Mouse (Mus musculus) heart, adult 9 months (tissue): ENCODE results near the gene Btg4.
"Not testable (repeated sequence)": the region's sequence is repeated elsewhere in the genome, so short reads cannot be mapped to it uniquely, and the experiment has no call there.

Experiments
- DNase-seq, 2 experiments: peaks; one replicate each; pipeline ENCODE4 v3.0.0; 2022; ENCODE audit warnings: low spot score in 2 of 2

The Btg4 gene

GRCm38 (mm10) chr9:51081614-51082013, 20.9 kb downstream of the Btg4 start:
- no peak for DNase-seq

DNA sequence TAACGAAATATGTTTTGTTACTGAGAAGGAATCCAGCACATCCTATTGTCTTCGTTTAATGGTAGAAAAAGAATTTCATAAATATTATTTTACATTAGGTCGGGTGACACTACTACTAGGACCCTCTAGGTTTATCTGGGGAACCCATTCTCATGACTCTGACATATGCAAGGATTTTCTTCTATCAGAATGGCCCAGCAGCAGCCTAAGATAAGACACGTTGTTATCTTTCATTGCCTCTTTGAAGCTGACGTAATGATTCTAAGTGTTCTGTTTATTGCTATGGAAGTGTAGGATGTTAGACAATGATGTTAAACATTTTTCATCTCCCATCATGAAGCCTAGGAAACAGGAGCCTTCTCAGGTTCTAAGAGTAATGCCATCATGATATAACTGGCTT, 33.0 kb downstream of the Btg4 start:
- no peak for DNase-seq

GRCm38 (mm10) chr9:51096306-51096705, 35.6 kb downstream of the Btg4 start:
- DNase-seq = no peak

DNA sequence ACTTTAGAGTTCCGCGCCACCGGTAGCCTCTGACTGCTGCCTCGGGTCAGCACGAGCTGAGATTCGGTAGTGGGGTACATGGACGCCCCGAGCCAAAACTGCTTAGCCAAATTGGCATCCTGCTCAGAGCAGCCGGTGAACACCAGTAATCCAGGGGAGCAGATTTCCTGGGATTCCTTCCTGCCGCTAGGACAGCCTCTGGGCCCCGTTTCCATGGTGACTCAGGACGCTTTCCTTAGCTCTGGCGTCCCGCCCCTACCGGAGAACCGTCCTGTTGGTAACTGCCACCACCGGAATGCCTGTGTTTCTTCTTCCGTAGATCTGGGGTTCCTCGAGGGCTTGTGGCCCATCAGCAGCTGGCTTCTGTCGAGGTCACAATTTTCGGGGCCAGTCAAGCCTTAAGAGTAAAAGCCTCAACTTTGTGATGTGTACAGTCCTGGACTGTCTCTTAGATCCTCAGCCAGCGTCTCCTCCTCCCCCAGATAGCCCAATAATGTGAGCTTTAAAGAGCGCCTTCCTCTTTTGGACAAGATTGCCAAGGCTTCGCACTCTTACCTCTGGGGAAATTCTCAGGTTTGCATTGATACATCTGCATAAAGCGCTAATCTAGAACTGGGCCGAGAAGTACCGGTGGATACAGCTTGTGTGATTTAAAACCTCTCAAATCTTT, 41.2 kb downstream of the Btg4 start, which contains the start of gene 4833427G06Rik:
Gene 4833427G06Rik (minus strand): TSS at position 323 of the 670 bp plus-strand sequence.
- DNase-seq = peak; percentile 8 to 20

GRCm38 (mm10) chr9:51102963-51103807, 42.5 kb downstream of the Btg4 start:
- DNase-seq = peak; percentile 11 to 26

DNA sequence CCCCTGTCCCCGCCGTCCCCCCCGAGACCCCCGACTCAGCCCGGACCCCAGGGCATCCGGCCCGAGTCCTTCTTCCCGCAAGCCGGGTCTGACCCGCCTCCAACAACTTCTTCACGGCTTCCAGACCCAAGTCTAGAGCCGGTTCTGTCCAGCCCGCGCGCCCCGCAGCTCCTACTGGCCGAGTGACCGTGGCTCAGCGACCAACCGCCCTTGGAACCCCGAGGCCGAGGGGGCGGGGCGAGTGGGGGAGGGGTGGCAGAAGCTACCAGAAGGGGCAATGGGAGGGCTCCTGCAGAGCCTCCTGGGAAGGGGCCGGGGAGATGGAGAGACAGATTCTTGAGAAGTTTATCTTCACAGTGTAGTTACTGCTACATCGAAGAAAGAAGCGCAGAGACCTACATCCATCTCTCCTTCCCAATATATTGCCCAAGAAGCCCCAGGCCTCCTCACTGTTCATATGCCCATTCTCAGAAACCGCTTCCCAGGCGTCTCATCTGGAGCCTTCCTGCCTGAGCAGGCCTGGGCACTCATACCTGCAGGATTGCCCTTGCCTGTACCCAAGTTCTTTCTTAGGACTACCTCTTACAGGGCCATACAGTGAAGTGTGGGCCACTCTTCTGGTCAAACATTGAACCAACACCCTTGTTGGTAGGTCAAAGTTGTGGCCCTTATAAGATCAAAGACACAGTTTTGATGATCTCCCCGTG, 43.3 kb downstream of the Btg4 start:
- peak in 1 of 2 experiments; percentile 5 for DNase-seq

DNA sequence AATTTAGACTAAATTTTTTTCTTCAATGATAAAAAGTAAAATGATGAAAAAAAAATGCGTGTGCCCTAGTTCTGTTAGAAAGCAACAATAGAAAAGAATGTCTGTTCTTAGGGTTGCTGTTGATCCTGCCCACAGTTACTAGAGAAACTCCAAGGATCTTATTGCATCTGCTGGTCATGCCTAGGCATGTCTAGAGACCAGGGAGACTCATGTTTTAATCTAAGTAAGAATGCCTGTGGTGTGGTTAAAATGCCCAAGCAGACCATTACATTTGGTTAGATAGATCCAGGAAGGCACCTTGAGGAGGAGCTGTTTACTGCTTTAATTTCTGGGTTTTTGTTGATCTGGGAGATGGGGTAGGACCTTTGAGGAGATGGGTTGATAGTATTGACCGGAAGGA, 45.0 kb downstream of the Btg4 start:
- DNase-seq = no peak

- no peak for DNase-seq
Observed at GRCm38 (mm10) chr9:51114767-51115166, 54.1 kb downstream of the Btg4 start.

- DNase-seq = peak in 1 of 2 experiments; percentile 5
Observed at GRCm38 (mm10) chr9:51136985-51137384, 76.3 kb downstream of the Btg4 start.

DNA sequence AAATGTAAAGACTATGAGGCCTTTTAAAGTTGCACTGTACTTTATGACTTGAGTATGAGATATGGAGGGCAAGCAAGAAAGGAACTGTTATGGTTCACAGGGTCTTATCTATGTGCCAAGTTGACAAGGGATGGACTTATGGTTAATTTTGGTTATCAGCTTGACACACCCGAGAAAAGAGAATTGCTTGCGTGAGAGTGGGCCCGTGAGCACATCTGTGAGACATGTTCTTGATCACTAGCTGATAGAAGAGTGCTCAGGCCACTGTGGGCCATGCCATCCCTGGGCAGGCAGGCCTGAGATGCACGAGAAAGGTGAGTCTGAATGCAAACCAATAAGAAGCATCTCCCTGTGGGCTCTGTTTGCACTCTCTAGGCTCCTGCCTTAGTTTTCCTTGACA, 76.7 kb downstream of the Btg4 start:
- no peak for DNase-seq

DNA sequence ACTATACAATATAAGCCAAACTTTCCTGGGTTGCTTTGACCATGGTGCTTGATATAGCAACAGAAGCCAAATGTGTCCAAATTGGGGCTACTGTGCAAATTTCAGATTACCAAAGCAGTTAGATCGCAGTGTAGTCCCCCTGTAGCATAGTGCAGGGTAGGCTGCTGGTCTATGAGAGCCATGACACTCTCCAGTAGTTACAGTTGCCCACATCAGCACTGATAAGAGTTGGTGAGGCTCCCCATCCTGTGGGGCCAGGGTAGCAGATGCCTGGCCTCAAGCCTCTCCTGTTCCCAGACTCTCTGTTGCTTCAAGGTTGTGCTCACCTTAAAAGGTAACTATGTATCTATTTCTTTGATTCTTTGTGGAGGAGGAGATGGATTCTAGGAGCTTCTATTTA, 77.1 kb downstream of the Btg4 start:
- DNase-seq = no peak

DNA sequence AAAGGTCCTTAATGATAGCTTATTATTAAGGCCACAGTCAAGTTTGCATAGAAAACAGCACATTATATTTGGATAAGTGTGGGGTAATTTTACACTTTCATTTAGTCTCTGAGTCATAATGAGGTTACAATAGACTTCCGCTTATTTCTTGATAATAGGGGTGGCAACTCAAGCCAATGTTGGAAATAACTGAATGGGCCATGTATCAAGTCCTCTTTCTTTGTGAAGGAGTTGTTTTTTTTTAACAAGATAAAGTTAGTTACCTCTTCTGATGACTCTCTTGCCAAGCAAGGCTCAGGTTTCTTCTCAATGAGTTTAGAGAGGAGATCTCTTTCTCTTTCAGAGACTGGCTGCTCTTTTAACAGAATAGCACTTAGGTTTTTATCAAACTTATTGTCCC, 77.6 kb downstream of the Btg4 start:
- DNase-seq = no peak

- not testable (repeated sequence) for DNase-seq
Observed at GRCm38 (mm10) chr9:51139401-51139800, 78.7 kb downstream of the Btg4 start.

GRCm38 (mm10) chr9:51140711-51141110, 80.0 kb downstream of the Btg4 start:
- no peak for DNase-seq

DNA sequence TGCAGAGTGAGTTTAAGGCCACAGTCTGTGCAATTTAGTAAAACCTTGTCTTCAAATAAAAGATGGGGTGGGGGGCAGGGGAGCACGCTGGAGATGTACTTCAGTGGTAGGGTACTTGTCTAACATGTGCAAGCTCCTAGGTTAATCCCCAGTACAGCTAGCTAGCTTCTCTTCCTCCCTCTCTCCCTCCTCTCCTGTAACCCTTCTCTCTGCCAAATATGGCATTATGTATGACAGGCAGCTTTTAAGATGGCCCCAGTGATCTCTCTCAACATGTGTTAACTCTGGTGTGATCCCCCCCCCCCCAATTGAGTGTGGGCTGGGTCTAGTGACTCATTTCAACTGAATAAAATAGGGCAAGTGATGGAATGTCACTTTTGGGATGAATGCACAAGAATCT, 82.7 kb downstream of the Btg4 start:
- no peak for DNase-seq

- no peak for DNase-seq
Observed at GRCm38 (mm10) chr9:51144218-51144617, 83.5 kb downstream of the Btg4 start.

GRCm38 (mm10) chr9:51146496-51146895, 85.8 kb downstream of the Btg4 start:
- DNase-seq = no peak

GRCm38 (mm10) chr9:51147294-51147693, 86.6 kb downstream of the Btg4 start:
- no peak for DNase-seq

DNA sequence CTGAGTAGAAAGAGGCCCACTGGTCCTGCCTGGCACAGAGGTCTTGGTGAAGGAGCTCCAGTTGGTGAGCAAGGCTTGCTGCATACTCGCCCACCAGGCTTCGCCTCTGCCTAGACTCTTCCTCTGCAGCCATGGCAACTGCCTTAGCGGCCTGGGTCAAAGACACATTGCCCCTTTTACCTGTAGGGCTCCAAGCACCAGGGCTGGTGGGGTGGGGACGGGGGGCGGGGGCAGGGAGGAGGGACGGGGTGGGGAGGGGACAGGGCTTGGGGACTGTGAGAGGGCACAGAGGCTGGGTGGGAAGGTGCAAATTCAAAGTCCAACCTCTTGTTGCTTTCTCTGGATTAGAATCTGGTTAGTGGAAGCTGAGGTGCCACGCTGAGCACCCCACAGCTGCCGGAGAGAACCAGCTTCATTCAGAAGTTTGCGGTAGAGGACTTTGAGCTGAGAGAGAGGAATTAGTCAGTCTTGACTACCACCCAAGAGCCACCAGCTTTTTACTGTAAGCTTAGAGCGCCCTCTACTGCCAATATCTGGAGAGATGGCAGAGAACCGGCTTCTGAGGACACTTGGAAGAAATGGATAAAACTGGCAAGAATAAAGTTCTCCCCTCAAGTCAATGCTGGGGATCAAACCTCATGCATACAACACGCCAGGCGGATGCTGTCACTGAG, 91.5 kb downstream of the Btg4 start:
- peak; percentile 16 to 38 for DNase-seq

GRCm38 (mm10) chr9:51161771-51162388, 101.2 kb downstream of the Btg4 start:
- DNase-seq = peak; percentile 43 to 70

GRCm38 (mm10) chr9:51163989-51164388, 103.3 kb downstream of the Btg4 start:
- DNase-seq = no peak
